In the genomic region with DNA sequence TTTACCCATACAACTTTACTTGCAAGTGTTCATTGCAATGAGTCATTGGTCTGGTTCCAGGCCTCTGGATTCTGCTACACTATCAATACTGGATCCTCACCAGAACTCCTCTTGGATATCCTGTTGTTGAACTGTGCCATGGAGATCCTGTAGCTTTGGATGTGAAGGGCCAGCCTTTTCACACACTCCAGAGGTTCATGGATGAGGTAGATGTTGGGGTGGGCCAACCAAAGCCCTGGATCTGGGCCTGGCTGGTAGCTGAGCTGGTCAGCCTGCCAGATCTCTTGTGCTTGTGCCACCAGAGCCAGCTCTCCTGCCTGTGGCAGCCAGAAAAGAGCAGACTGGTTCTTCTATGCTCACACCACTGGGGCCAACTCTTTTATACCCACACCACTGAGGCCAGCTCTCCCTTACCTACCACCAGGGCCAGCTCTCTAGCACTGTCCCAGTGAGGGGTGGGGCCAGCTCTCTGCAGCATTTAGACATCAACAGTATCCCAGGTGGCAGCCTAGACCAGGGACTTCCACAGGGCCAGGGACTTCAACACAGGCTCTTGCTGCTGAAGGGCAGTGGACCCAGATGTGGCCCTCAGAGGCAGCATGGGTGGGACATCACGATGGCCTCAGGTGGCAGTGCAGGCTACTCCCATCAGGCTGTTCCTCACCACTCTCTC, we compare ENCODE assay signal across 16 mouse cellular contexts. TPM values are rescaled to one million over a fixed set of nuclear protein-coding genes. Genes with fewer than 3 reads are reported as not detected.
DNase-seq lines count a peak whose midpoint lies in the region; ATAC-seq lines count a peak whose summit lies in the region.
"Had no signal": no experiment of that assay in that cellular context is flagged by ENCODE, and none has a peak within 500 bp of the region (broad histone marks: within the 10 kb centered on the region; RNA-seq: fewer than 3 reads in every experiment).

No protein-coding gene starts in this region.

- H3K27me3 ChIP-seq in hindbrain, embryonic 15.5 days = no peaks in the 10 kb centered on the region
- H3K27me3 ChIP-seq in hindbrain, embryonic 10.5 days (ENCODE audit: insufficient read depth, poor library complexity, severe bottlenecking) = no peaks in the 10 kb centered on the region
- no peaks in the 10 kb centered on the region for H3K27me3 ChIP-seq in neural tube, embryonic 12.5 days (replicated peaks)
- H3K27me3 ChIP-seq: hindbrain, embryonic 12.5 days had no signal

- 0 out of 2 replicates have a peak, but pooled peaks cover 3% of the 10 kb centered on the region for H3K36me3 ChIP-seq in hindbrain, embryonic 15.5 days
- peaks cover 27% of the 10 kb centered on the region for H3K36me3 ChIP-seq in hindbrain, embryonic 10.5 days
- H3K36me3 ChIP-seq in neural tube, embryonic 12.5 days = peaks cover 14% of the 10 kb centered on the region
- H3K36me3 ChIP-seq: G1E had no signal

- H3K9ac ChIP-seq in hindbrain, embryonic 15.5 days = no peak overlapping the region
- no peak overlapping the region for H3K9ac ChIP-seq in neural tube, embryonic 12.5 days
- H3K9ac ChIP-seq: hindbrain, embryonic 12.5 days had no signal

- WGBS in hindbrain, embryonic 15.5 days = 100% methylated on average over 1 of the region's 1 CpGs
- WGBS in hindbrain, embryonic 10.5 days = 81% methylated on average over 1 of the region's 1 CpGs
- 100% methylated on average over 1 of the region's 1 CpGs for whole genome bisulfite sequencing in neural tube, embryonic 12.5 days

- no peak overlapping the region for H3K4me3 ChIP-seq in hindbrain, embryonic 15.5 days
- no peak overlapping the region for H3K4me3 ChIP-seq in hindbrain, embryonic 10.5 days
- H3K4me3 ChIP-seq in neural tube, embryonic 12.5 days = no peak overlapping the region
- H3K4me3 ChIP-seq: erythroblast, embryonic 14.5 days; heart, adult 2 months; hindbrain, embryonic 12.5 days had no signal

- peak; percentile 58; the same call in 1 of the 2 replicates for ATAC-seq in cerebellum, adult (ENCODE audit: insufficient number of reproducible peaks, low FRiP score, low TSS enrichment)
- peak; percentile 39; the same call in 1 of the 2 replicates for ATAC-seq in hindbrain, embryonic 15.5 days (ENCODE audit: low FRiP score, low read depth)
- 0 out of 2 replicates have a peak, but pooled peaks have one; percentile 41 for ATAC-seq in neural tube, embryonic 12.5 days (ENCODE audit: low FRiP score, low read depth)
- ATAC-seq: activated CD4-positive, CD25-positive, alpha-beta regulatory T cell, adult 4 months had no signal

- no peak overlapping the region for H3K4me2 ChIP-seq in hindbrain, embryonic 15.5 days
- H3K4me2 ChIP-seq in neural tube, embryonic 12.5 days (replicated peaks) = no peak overlapping the region
- H3K4me2 ChIP-seq: hindbrain, embryonic 12.5 days had no signal

- no peaks in the 10 kb centered on the region for H3K9me3 ChIP-seq in hindbrain, embryonic 15.5 days
- H3K9me3 ChIP-seq in hindbrain, embryonic 10.5 days = no peaks in the 10 kb centered on the region
- no peaks in the 10 kb centered on the region for H3K9me3 ChIP-seq in neural tube, embryonic 12.5 days
- H3K9me3 ChIP-seq: G1E; hindbrain, embryonic 12.5 days had no signal

- DNase-seq in cerebellum, postnatal 36 days = no peak
- no peak for DNase-seq in hindbrain, embryonic 10.5 days (ENCODE audit: low spot score)
- DNase-seq in neural tube, embryonic 10.5 days (ENCODE audit: extremely low spot score, low spot score) = no peak
- DNase-seq in lung, adult 18-20 months = no peak
- no peak for DNase-seq in thymus, postnatal 14 days
- DNase-seq: B cell, adult 2 months; kidney, postnatal 14 days had no signal

- no peaks in the 10 kb centered on the region for H3K4me1 ChIP-seq in hindbrain, embryonic 15.5 days (replicated peaks)
- H3K4me1 ChIP-seq in hindbrain, embryonic 10.5 days (replicated peaks) = no peaks in the 10 kb centered on the region
- H3K4me1 ChIP-seq in neural tube, embryonic 12.5 days = no peaks in the 10 kb centered on the region
- H3K4me1 ChIP-seq: hindbrain, embryonic 12.5 days had no signal

- no peak overlapping the region for H3K27ac ChIP-seq in hindbrain, embryonic 15.5 days (replicated peaks)
- H3K27ac ChIP-seq in hindbrain, embryonic 10.5 days = no peak overlapping the region
- H3K27ac ChIP-seq in neural tube, embryonic 12.5 days = no peak overlapping the region
- H3K27ac ChIP-seq: heart, adult 2 months; hindbrain, embryonic 12.5 days had no signal

RNA-seq across cellular contexts. Expression of gene Dennd5b, which starts 24.2 kb away (rescaled TPM):
- 12.0 and 12.8 TPM in 2 replicates for polyA plus RNA-seq in hindbrain, embryonic 15.5 days (2015; fragmentation: Nextera tagmentation; extraction: Ambion mirVana)
- 10.5 and 11.0 TPM in 2 replicates for polyA plus RNA-seq in hindbrain, embryonic 10.5 days (2016; fragmentation: Nextera tagmentation; extraction: Ambion mirVana)
- 17.4 and 20.0 TPM in 2 replicates for polyA plus RNA-seq in neural tube, embryonic 12.5 days (2016; fragmentation: Nextera tagmentation; extraction: Ambion mirVana)
- polyA plus RNA-seq: G1E had no signal

RNA-seq across cellular contexts. Expression of gene Gm10203, which starts 52.7 kb away (rescaled TPM):
- polyA plus RNA-seq in hindbrain, embryonic 15.5 days (2015; fragmentation: Nextera tagmentation; extraction: Ambion mirVana) = not detected in 2 replicates
- polyA plus RNA-seq in hindbrain, embryonic 10.5 days (2016; fragmentation: Nextera tagmentation; extraction: Ambion mirVana) = not detected in 2 replicates
- not detected in 2 replicates for polyA plus RNA-seq in neural tube, embryonic 12.5 days (2016; fragmentation: Nextera tagmentation; extraction: Ambion mirVana)
- polyA plus RNA-seq: activated CD4-positive, CD25-positive, alpha-beta regulatory T cell, adult 4 months; erythroblast, embryonic 14.5 days; G1E; heart, adult 2 months; hindbrain, embryonic 12.5 days; limb, embryonic 14.5 days had no signal
